Comparison of ENCODE assay signal across 23 mouse cellular contexts in genomic region chr8:123131041-123131440, GRCm38 (mm10). TPM values are rescaled to one million over a fixed set of nuclear protein-coding genes. Genes with fewer than 3 reads are reported as not detected.
A peak's percentile ranks its signal among the peaks of the same experiment; 100 is the strongest.
DNase-seq lines count a peak whose midpoint lies in the region; ATAC-seq and TF ChIP-seq lines count a peak whose summit lies in the region.
"Had no signal": no experiment of that assay in that cellular context is flagged by ENCODE, and none has a peak within 500 bp of the region (broad histone marks: within the 10 kb centered on the region; RNA-seq: fewer than 3 reads in every experiment).

No protein-coding gene starts in this region.

- peaks cover 3% of the 10 kb centered on the region; the same call in 1 of the 2 replicates for H3K9me3 ChIP-seq in heart, embryonic 12.5 days (replicated peaks)
- H3K9me3 ChIP-seq in heart, embryonic 10.5 days, result no peaks in the 10 kb centered on the region
- no peaks in the 10 kb centered on the region for H3K9me3 ChIP-seq in kidney, embryonic 15.5 days (replicated peaks)
- no peaks in the 10 kb centered on the region for H3K9me3 ChIP-seq in lung, postnatal 0 days (ENCODE audit: low read length)
- H3K9me3 ChIP-seq: hindbrain, embryonic 15.5 days; limb, embryonic 10.5 days had no signal

- H3K4me2 ChIP-seq in heart, embryonic 12.5 days, result peak overlapping the region; percentile 18
- peak overlapping the region; percentile 3 for H3K4me2 ChIP-seq in kidney, embryonic 15.5 days
- no peak overlapping the region for H3K4me2 ChIP-seq in lung, postnatal 0 days (replicated peaks; ENCODE audit: low read depth, low read length)
- H3K4me2 ChIP-seq: hindbrain, embryonic 15.5 days; neural tube, embryonic 12.5 days had no signal

- TF ChIP-seq CTCF in lung, postnatal 0 days (IDR thresholded peaks at IDR 0.05), result no peak

- no peak for DNase-seq in heart, embryonic 10.5 days (ENCODE audit: low spot score)
- DNase-seq in kidney, postnatal 25 days, result no peak
- no peak for DNase-seq in lung, postnatal 0 days (ENCODE audit: low spot score)
- DNase-seq in lung, postnatal 10 days, result no peak
- DNase-seq in spleen, postnatal 4 days (ENCODE audit: low spot score in 2 of 2), result no peak
- DNase-seq: adrenal gland, postnatal 36 days; B cell, adult 2 months; cerebellum, adult 9-10 months; forebrain, postnatal 0 days; gastrocnemius, postnatal 36 days; kidney, adult 9 months; lung, postnatal 36 days; midbrain, embryonic 14.5 days; thymus, postnatal 14 days had no signal

- H3K36me3 ChIP-seq in heart, embryonic 12.5 days, result no peaks in the 10 kb centered on the region
- H3K36me3 ChIP-seq in heart, embryonic 10.5 days, result no peaks in the 10 kb centered on the region
- no peaks in the 10 kb centered on the region for H3K36me3 ChIP-seq in kidney, embryonic 15.5 days
- H3K36me3 ChIP-seq in lung, postnatal 0 days (ENCODE audit: insufficient read depth, low read length), result no peaks in the 10 kb centered on the region
- H3K36me3 ChIP-seq: hindbrain, embryonic 15.5 days; limb, embryonic 10.5 days; neural tube, embryonic 12.5 days had no signal

- 52% methylated on average over 9 of the region's 9 CpGs for WGBS in heart, embryonic 12.5 days
- WGBS in heart, embryonic 10.5 days, result 59% methylated on average over 9 of the region's 9 CpGs
- 47% methylated on average over 9 of the region's 9 CpGs for WGBS in kidney, embryonic 15.5 days
- 38% methylated on average over 9 of the region's 9 CpGs for WGBS in lung, postnatal 0 days

- no peak overlapping the region for H3K4me3 ChIP-seq in heart, embryonic 12.5 days
- H3K4me3 ChIP-seq in heart, embryonic 10.5 days, result no peak overlapping the region
- H3K4me3 ChIP-seq in kidney, embryonic 15.5 days (replicated peaks), result no peak overlapping the region
- H3K4me3 ChIP-seq in lung, postnatal 0 days (ENCODE audit: low read depth, low read length), result no peak overlapping the region
- H3K4me3 ChIP-seq: hindbrain, embryonic 15.5 days; layer of hippocampus, adult 2 months; limb, embryonic 10.5 days; megakaryocyte, embryonic 14.5 days; neural tube, embryonic 12.5 days had no signal

- no peak overlapping the region for H3K9ac ChIP-seq in heart, embryonic 12.5 days
- no peak overlapping the region for H3K9ac ChIP-seq in kidney, embryonic 15.5 days
- H3K9ac ChIP-seq in lung, postnatal 0 days (replicated peaks; ENCODE audit: low read depth), result no peak overlapping the region
- H3K9ac ChIP-seq: forebrain, postnatal 0 days; hindbrain, embryonic 15.5 days; neural tube, embryonic 12.5 days had no signal

- H3K4me1 ChIP-seq in heart, embryonic 12.5 days (replicated peaks), result peaks cover 7% of the 10 kb centered on the region
- peaks cover 38% of the 10 kb centered on the region for H3K4me1 ChIP-seq in heart, embryonic 10.5 days
- H3K4me1 ChIP-seq in kidney, embryonic 15.5 days, result peaks cover 19% of the 10 kb centered on the region
- H3K4me1 ChIP-seq in lung, postnatal 0 days (ENCODE audit: insufficient read depth, low read depth, low read length), result no peaks in the 10 kb centered on the region; the same call in 1 of the 2 replicates

- no peak overlapping the region for H3K27ac ChIP-seq in heart, embryonic 12.5 days (ENCODE audit: poor library complexity, severe bottlenecking)
- H3K27ac ChIP-seq in heart, embryonic 10.5 days, result no peak overlapping the region
- H3K27ac ChIP-seq in kidney, embryonic 15.5 days, result no peak overlapping the region
- peak overlapping the region; percentile 20; the same call in 1 of the 2 replicates for H3K27ac ChIP-seq in lung, postnatal 0 days (ENCODE audit: low read length)
- H3K27ac ChIP-seq: hindbrain, embryonic 15.5 days; layer of hippocampus, adult 2 months; limb, embryonic 10.5 days; neural tube, embryonic 12.5 days had no signal

- no peak for ATAC-seq in heart, embryonic 12.5 days (ENCODE audit: insufficient number of reproducible peaks, low FRiP score)
- ATAC-seq in kidney, embryonic 15.5 days (replicated peaks; ENCODE audit: low FRiP score), result no peak
- peak; percentile 46; the same call in 1 of the 2 replicates for ATAC-seq in lung, postnatal 0 days
- ATAC-seq: forebrain, postnatal 0 days; Patski had no signal

- TF ChIP-seq EP300 in lung, postnatal 0 days (IDR thresholded peaks at IDR 0.05), result no peak

- peaks cover 34% of the 10 kb centered on the region for H3K27me3 ChIP-seq in heart, embryonic 12.5 days (replicated peaks)
- peaks cover 51% of the 10 kb centered on the region for H3K27me3 ChIP-seq in heart, embryonic 10.5 days (ENCODE audit: insufficient read depth, poor library complexity, severe bottlenecking)
- H3K27me3 ChIP-seq in kidney, embryonic 15.5 days, result peaks cover 14% of the 10 kb centered on the region
- no peaks in the 10 kb centered on the region for H3K27me3 ChIP-seq in lung, postnatal 0 days (replicated peaks; ENCODE audit: insufficient read depth, low read length)

RNA-seq across cellular contexts. Expression of gene Cpne7, which starts 13.9 kb away (rescaled TPM):
- 0.18 and 0.24 TPM in 2 replicates for polyA plus RNA-seq in heart, embryonic 12.5 days (2016; fragmentation: Nextera tagmentation; extraction: Ambion mirVana)
- 0.76 and 1.5 TPM in 2 replicates for polyA plus RNA-seq in heart, embryonic 10.5 days (2016; fragmentation: Nextera tagmentation; extraction: Ambion mirVana)
- polyA plus RNA-seq in kidney, embryonic 15.5 days (2015; fragmentation: Nextera tagmentation; extraction: Ambion mirVana), result 0.63 and 1.0 TPM in 2 replicates
- 0.94 and 1.3 TPM in 2 replicates for polyA plus RNA-seq in lung, postnatal 0 days (2015; fragmentation: Nextera tagmentation; extraction: Ambion mirVana)

RNA-seq across cellular contexts. Expression of gene Sult5a1, which starts 27.1 kb away (rescaled TPM):
- 5.4 and 5.8 TPM in 2 replicates for polyA plus RNA-seq in heart, embryonic 12.5 days (2016; fragmentation: Nextera tagmentation; extraction: Ambion mirVana)
- 9.3 and 12.3 TPM in 2 replicates for polyA plus RNA-seq in heart, embryonic 10.5 days (2016; fragmentation: Nextera tagmentation; extraction: Ambion mirVana)
- 9.5 and 12.7 TPM in 2 replicates for polyA plus RNA-seq in kidney, embryonic 15.5 days (2015; fragmentation: Nextera tagmentation; extraction: Ambion mirVana)
- 18.3 TPM in 2 replicates for polyA plus RNA-seq in lung, postnatal 0 days (2015; fragmentation: Nextera tagmentation; extraction: Ambion mirVana)
- polyA plus RNA-seq: G1E had no signal

RNA-seq across cellular contexts. Expression of gene Rpl13, which starts 28.9 kb away (rescaled TPM):
- polyA plus RNA-seq in heart, embryonic 12.5 days (2016; fragmentation: Nextera tagmentation; extraction: Ambion mirVana), result 1,041 and 1,045 TPM in 2 replicates
- polyA plus RNA-seq in heart, embryonic 10.5 days (2016; fragmentation: Nextera tagmentation; extraction: Ambion mirVana), result 1,165 and 1,266 TPM in 2 replicates
- polyA plus RNA-seq in kidney, embryonic 15.5 days (2015; fragmentation: Nextera tagmentation; extraction: Ambion mirVana), result 1,386 and 1,404 TPM in 2 replicates
- 1,019 and 1,086 TPM in 2 replicates for polyA plus RNA-seq in lung, postnatal 0 days (2015; fragmentation: Nextera tagmentation; extraction: Ambion mirVana)

RNA-seq across cellular contexts. Expression of gene Dpep1, which starts 55.0 kb away (rescaled TPM):
- polyA plus RNA-seq in heart, embryonic 12.5 days (2016; fragmentation: Nextera tagmentation; extraction: Ambion mirVana), result 2.5 and 2.8 TPM in 2 replicates
- 1.9 and 5.2 TPM in 2 replicates for polyA plus RNA-seq in heart, embryonic 10.5 days (2016; fragmentation: Nextera tagmentation; extraction: Ambion mirVana)
- 4.4 and 5.5 TPM in 2 replicates for polyA plus RNA-seq in kidney, embryonic 15.5 days (2015; fragmentation: Nextera tagmentation; extraction: Ambion mirVana)
- polyA plus RNA-seq in lung, postnatal 0 days (2015; fragmentation: Nextera tagmentation; extraction: Ambion mirVana), result 98.1 and 104 TPM in 2 replicates
- polyA plus RNA-seq: G1E; midbrain, embryonic 14.5 days; Patski had no signal
